Mouse (Mus musculus) lung, embryonic 14.5 days (tissue): Measurements from ENCODE around the gene Nup93. TPM values are rescaled to one million over a fixed set of nuclear protein-coding genes. Genes with fewer than 3 reads are reported as not detected.

Source experiments
- ATAC-seq: fragments of 200-750 bp; cut with Nextera tagmentation; 2 replicates; pipeline ENCODE4 v1.8.0; 2017; ENCODE audit warnings: mild to moderate bottlenecking, moderate TSS enrichment, moderate library complexity; ENCODE audit not compliant: insufficient read depth
- DNase-seq: peaks from one replicate; pipeline ENCODE4 v3.0.0-alpha.2; 2015
- H3K27ac ChIP-seq: fragments of 300-500 bp; sonication (generic); 2 replicates; pipeline ENCODE4 v1.5.1; 2014; ENCODE audit warnings: low read depth, mild to moderate bottlenecking, moderate library complexity
- H3K27me3 ChIP-seq: fragments of 300-500 bp; sonication (generic); 2 replicates; pipeline ENCODE4 v1.6.1; 2014; ENCODE audit warnings: low read length, control low read depth; ENCODE audit not compliant: insufficient read depth
- H3K36me3 ChIP-seq: fragments of 300-500 bp; sonication (generic); 2 replicates; pipeline ENCODE4 v1.6.1; 2014; ENCODE audit warnings: control low read depth; ENCODE audit not compliant: insufficient read depth
- H3K4me1 ChIP-seq: fragments of 300-500 bp; sonication (generic); 2 replicates; pipeline ENCODE4 v1.6.1; 2014; ENCODE audit warnings: antibody characterized with exemption, control low read depth; ENCODE audit not compliant: insufficient read depth
- H3K4me2 ChIP-seq: fragments of 300-500 bp; sonication (generic); 2 replicates; pipeline ENCODE4 v1.6.1; 2014; ENCODE audit warnings: mild to moderate bottlenecking
- H3K4me3 ChIP-seq: fragments of 300-500 bp; sonication (generic); 2 replicates; pipeline ENCODE4 v1.5.1; 2014; ENCODE audit warnings: low read depth, low read length
- H3K9ac ChIP-seq: fragments of 300-500 bp; sonication (generic); 2 replicates; pipeline ENCODE4 v1.6.1; 2014
- H3K9me3 ChIP-seq: fragments of 300-500 bp; sonication (generic); 2 replicates; pipeline ENCODE4 v1.6.1; 2016; ENCODE audit warnings: low read depth, low read length, control low read depth
- CTCF ChIP-seq: IDR thresholded peaks from 2 replicates; pipeline ENCODE4 v1.5.1; 2016; ENCODE audit warnings: antibody characterized with exemption, low read depth
- WGBS: fragments of 180-500 bp; shearing (Covaris S2); extraction: QIAGEN DNeasy Blood & Tissue Kit; methylation state at CpG from one replicate; pipeline ENCODE4 v1.1.7; 2014; 5-methylcytosine and 5-hydroxymethylcytosine counted together
- polyA plus RNA-seq: library from polyadenylated mRNA; unstranded; fragments of >200 nt; fragmentation: Nextera tagmentation; extraction: Ambion mirVana; gene quantifications from 2 replicates; pipeline ENCODE4 v1.2.1, GENCODE M21; 2014

Gene Nup93
- polyA plus RNA-seq, 1 experiment from 2014 or later = 126 TPM

DNA sequence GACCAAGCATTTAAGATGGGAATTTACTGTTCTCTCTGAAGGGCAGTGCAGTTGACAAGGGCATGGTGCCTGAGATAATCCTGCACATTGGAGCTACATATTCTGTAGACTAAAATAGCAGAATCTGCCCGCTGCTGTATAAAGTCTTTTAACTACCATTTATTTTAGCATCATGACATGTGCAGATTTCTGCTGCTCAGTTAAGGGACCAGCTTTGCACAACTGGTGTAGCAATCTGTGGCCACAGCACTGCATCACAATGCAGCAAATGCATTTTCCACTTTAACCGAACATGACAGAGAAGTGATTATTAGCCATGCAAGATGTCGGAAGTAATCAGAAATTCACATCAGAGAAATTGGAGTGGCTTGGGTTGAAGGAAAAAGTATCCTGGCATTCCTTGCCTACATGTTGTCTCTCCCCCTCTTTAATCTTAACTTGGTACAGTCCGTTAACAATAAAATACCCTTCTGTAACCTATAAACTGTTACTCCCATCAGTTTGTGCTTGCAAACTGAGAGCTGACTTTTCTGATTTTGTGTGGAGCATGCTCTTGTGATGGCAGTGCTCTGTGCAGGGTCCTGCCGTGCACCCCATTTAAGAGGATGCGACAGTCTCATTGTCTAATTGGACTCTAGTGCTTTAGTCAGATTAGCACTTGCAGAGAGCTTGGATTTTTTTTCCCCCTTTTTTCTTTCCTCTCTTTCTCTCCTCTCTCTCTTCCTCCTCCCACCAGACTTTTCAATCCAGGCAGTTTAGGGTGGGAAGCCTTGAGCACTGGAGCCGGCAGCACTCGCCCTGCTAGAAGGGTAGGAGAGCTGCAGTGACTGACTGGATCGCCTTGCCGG is 52.2 kb downstream of the Nup93 start:
- H3K9ac ChIP-seq = no peak overlapping the region

GRCm38 (mm10) chr8:94268359-94268890 is 54.1 kb downstream of the Nup93 start:
- ATAC-seq = no peak
- Histone ChIP-seq H3K27ac (no peak overlapping the region), H3K4me2 (no peak overlapping the region), H3K4me1 (peaks cover 19% of the 10 kb centered on the region), H3K4me3 (no peak overlapping the region), H3K9me3 (no peaks in the 10 kb centered on the region), H3K9ac (no peak overlapping the region), H3K36me3 (no peaks in the 10 kb centered on the region), H3K27me3 (no peaks in the 10 kb centered on the region)
- no peak for DNase-seq
- 53% methylated on average over 3 of the region's 3 CpGs for WGBS
- TF ChIP-seq CTCF = no peak

More for the DNA sequence above, 52.2 kb downstream of the Nup93 start:
- no peak for TF ChIP-seq CTCF
- H3K4me2 ChIP-seq = peak overlapping the region; percentile 41
- no peaks in the 10 kb centered on the region for H3K27me3 ChIP-seq
- H3K4me3 ChIP-seq = no peak overlapping the region
- ATAC-seq = no peak
- no peaks in the 10 kb centered on the region for H3K36me3 ChIP-seq
- peaks cover 19% of the 10 kb centered on the region for H3K4me1 ChIP-seq
- no peak for DNase-seq
- no peaks in the 10 kb centered on the region for H3K9me3 ChIP-seq
- 27% methylated on average over 10 of the region's 10 CpGs for WGBS
- no peak overlapping the region for H3K27ac ChIP-seq

DNA sequence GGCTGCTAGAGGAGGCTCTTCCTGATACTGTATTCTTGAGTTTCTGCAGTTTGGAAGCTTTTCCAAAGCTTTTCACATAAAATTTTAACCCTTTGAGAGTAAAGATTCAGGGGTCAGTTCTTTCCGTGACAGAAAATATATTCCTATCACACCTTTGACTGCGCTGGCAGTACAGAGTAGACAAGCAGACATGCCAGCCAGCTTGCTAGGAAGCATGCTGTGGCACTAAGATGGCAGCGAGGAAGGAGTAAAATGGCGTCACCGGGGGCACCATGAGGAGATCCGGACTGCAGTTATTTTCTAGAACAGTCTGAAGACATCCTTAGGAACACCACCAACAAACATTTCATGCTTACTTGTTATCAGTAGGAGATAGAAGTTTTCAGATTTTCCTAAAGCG is 55.9 kb downstream of the Nup93 start:
- Histone ChIP-seq H3K36me3 (no peaks in the 10 kb centered on the region), H3K4me2 (peak overlapping the region; percentile 41; the same call in 1 of the 2 replicates), H3K27ac (peak overlapping the region; percentile 79), H3K9me3 (no peaks in the 10 kb centered on the region), H3K9ac (0 out of 2 replicates have a peak overlapping the region, but pooled peaks have one; percentile 17), H3K27me3 (no peaks in the 10 kb centered on the region), H3K4me1 (peaks cover 19% of the 10 kb centered on the region), H3K4me3 (no peak overlapping the region)
- DNase-seq (no peak), ATAC-seq (no peak)
- TF ChIP-seq CTCF = no peak
- 61% methylated on average over 7 of the region's 7 CpGs for WGBS

GRCm38 (mm10) chr8:94271102-94271501 is 56.7 kb downstream of the Nup93 start:
- no peak overlapping the region for H3K9ac ChIP-seq
- H3K4me2 ChIP-seq = no peak overlapping the region; the same call in 1 of the 2 replicates
- no peak overlapping the region for H3K27ac ChIP-seq
- H3K9me3 ChIP-seq = no peaks in the 10 kb centered on the region
- ATAC-seq (no peak), DNase-seq (no peak)
- H3K36me3 ChIP-seq = no peaks in the 10 kb centered on the region
- H3K27me3 ChIP-seq = no peaks in the 10 kb centered on the region
- no peak for TF ChIP-seq CTCF
- peaks cover 18% of the 10 kb centered on the region for H3K4me1 ChIP-seq
- WGBS = 48% methylated on average over 7 of the region's 7 CpGs
- H3K4me3 ChIP-seq = no peak overlapping the region

DNA sequence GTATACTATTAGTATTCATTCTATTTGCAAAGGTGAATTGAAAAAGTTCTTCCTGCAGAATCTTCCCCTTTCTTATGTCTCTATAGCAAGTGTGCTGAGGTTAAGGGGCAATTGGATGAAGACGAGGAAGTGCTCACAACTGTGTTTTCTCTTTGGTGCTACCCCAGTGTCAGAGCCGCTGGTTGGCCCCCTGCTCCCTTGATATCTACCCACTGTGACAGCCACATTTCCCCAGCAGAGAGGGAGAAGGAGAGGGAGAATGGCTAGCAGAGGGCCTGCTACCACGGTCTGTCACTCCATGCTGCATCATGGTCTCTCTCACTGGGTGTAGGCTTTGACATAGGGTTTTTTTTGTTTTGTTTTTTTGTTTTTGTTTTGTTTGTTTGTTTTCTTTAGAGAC is 58.2 kb downstream of the Nup93 start:
- H3K36me3 ChIP-seq = no peaks in the 10 kb centered on the region
- no peak for TF ChIP-seq CTCF
- WGBS = 68% methylated on average over 3 of the region's 3 CpGs

DNA sequence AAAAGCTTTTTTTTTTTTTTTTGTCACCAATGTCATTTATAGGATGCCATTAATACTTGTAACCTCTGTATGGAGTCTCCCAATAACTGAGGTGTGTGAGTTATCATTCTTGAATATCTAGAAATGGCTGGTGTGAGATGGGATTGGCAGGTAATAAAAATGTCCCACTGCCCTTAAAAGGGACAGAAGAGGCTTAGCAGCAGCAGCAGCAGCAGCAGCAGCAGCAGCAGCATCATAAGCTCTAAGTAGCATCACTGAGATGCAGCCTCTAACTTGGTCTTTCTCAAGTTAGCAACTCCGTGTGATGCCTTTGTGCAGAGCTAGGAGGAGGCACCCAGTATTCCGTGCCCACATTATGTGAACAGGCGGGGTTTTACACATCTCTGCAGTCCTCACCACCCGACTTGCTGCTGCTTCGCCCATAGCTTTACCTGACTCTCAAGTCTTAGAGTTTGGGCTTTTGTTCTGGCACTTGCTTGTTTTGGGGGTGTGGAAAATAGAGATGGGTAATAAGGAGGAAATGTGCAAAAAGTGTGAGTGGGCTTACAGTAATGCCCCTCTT is 59.0 kb downstream of the Nup93 start:
- WGBS = 83% methylated on average over 5 of the region's 5 CpGs
- DNase-seq (no peak), ATAC-seq (no peak)
- H3K9ac ChIP-seq = no peak overlapping the region
- no peak overlapping the region for H3K4me3 ChIP-seq
- H3K9me3 ChIP-seq = no peaks in the 10 kb centered on the region
- TF ChIP-seq CTCF = no peak
- no peak overlapping the region for H3K27ac ChIP-seq
- H3K4me1 ChIP-seq = peaks cover 10% of the 10 kb centered on the region; the same call in 1 of the 2 replicates
- no peaks in the 10 kb centered on the region for H3K27me3 ChIP-seq
- H3K4me2 ChIP-seq = no peak overlapping the region
- no peaks in the 10 kb centered on the region for H3K36me3 ChIP-seq

More for the DNA sequence above, 58.2 kb downstream of the Nup93 start:
- Histone ChIP-seq H3K9me3 (no peaks in the 10 kb centered on the region), H3K4me1 (peaks cover 13% of the 10 kb centered on the region; the same call in 1 of the 2 replicates), H3K4me3 (no peak overlapping the region), H3K4me2 (no peak overlapping the region), H3K9ac (no peak overlapping the region), H3K27me3 (no peaks in the 10 kb centered on the region), H3K27ac (no peak overlapping the region)
- no peak for ATAC-seq
- DNase-seq = no peak

DNA sequence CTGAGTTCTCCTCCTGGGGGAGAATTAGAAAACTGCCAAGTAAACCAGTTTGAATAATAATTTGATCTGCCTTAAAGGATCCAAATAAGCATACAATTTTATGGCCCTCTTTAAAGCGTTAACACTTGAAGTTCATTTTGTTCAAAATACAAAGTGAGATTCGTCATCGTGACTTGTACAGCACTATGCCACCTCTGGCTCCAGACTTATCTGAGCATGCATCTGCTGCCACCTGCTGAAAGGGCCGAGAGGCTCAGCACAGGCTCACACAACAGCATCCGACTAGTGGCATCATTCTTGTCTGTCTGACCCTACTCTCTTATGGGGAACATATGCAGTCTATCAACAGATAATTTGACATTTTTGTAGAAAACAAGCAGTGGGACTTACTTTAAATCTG is 59.7 kb downstream of the Nup93 start:
- Histone ChIP-seq H3K36me3 (no peaks in the 10 kb centered on the region), H3K4me3 (no peak overlapping the region), H3K9ac (no peak overlapping the region), H3K27me3 (no peaks in the 10 kb centered on the region), H3K27ac (no peak overlapping the region), H3K9me3 (no peaks in the 10 kb centered on the region), H3K4me1 (peaks cover 10% of the 10 kb centered on the region; the same call in 1 of the 2 replicates), H3K4me2 (no peak overlapping the region)
- 56% methylated on average over 5 of the region's 5 CpGs for WGBS
- TF ChIP-seq CTCF = peak; percentile 31
- ATAC-seq = no peak
- no peak for DNase-seq
